Mouse (Mus musculus): ENCODE measurements around the gene Olfr1392. TPM values are rescaled to one million over a fixed set of nuclear protein-coding genes. Genes with fewer than 3 reads are reported as not detected.

The Olfr1392 gene
- polyA plus RNA-seq, 1 experiment from 2014 or later = not detected

GRCm38 (mm10) chr11:49249811-49250421, 35.2 kb upstream of the Olfr1392 start:
- no peak for DNase-seq (ENCODE audit: low spot score)
- H3K4me2 ChIP-seq (ENCODE audit: low read depth, low read length, severe bottlenecking) = peak overlapping the region; percentile 83
- no peak overlapping the region for H3K27ac ChIP-seq (ENCODE audit: low read depth, low read length)
- WGBS = 33% methylated on average over 10 of the region's 10 CpGs
- H3K4me1 ChIP-seq (replicated peaks; ENCODE audit: control insufficient read depth, insufficient read depth, low read length) = peaks cover 11% of the 10 kb centered on the region
- peak overlapping the region; percentile 91 for H3K9ac ChIP-seq (ENCODE audit: low read length)
- H3K27me3 ChIP-seq (ENCODE audit: control insufficient read depth, insufficient read depth, low read length) = no peaks in the 10 kb centered on the region
- H3K9me3 ChIP-seq (ENCODE audit: control insufficient read depth, low read length) = no peaks in the 10 kb centered on the region
- ATAC-seq (replicated peaks; ENCODE audit: low FRiP score) = no peak
- no peaks in the 10 kb centered on the region for H3K36me3 ChIP-seq (ENCODE audit: control insufficient read depth, insufficient read depth, low read length)
- peak overlapping the region; percentile 62 for H3K4me3 ChIP-seq (ENCODE audit: low read depth, low read length)

GRCm38 (mm10) chr11:49250422-49251379, 34.4 kb upstream of the Olfr1392 start:
- Histone ChIP-seq H3K27ac (ENCODE audit: low read depth, low read length) (peak overlapping the region; percentile 62; the same call in 1 of the 2 replicates), H3K36me3 (ENCODE audit: control insufficient read depth, insufficient read depth, low read length) (no peaks in the 10 kb centered on the region), H3K4me2 (ENCODE audit: low read depth, low read length, severe bottlenecking) (peak overlapping the region; percentile 83), H3K27me3 (ENCODE audit: control insufficient read depth, insufficient read depth, low read length) (no peaks in the 10 kb centered on the region), H3K4me3 (ENCODE audit: low read depth, low read length) (peak overlapping the region; percentile 62), H3K9me3 (ENCODE audit: control insufficient read depth, low read length) (no peaks in the 10 kb centered on the region), H3K9ac (ENCODE audit: low read length) (peak overlapping the region; percentile 91), H3K4me1 (replicated peaks; ENCODE audit: control insufficient read depth, insufficient read depth, low read length) (peaks cover 5% of the 10 kb centered on the region; the same call in 1 of the 2 replicates)
- DNase-seq (ENCODE audit: low spot score) (peak; percentile 90), ATAC-seq (replicated peaks; ENCODE audit: low FRiP score) (peak; percentile 95)
- WGBS = 3% methylated on average over 44 of the region's 45 CpGs

- no peaks in the 10 kb centered on the region for H3K9me3 ChIP-seq (ENCODE audit: control insufficient read depth, low read length)
- WGBS = 77% methylated on average over 7 of the region's 7 CpGs
- DNase-seq (ENCODE audit: low spot score) = no peak
- peak overlapping the region; percentile 83; the same call in 1 of the 2 replicates for H3K4me2 ChIP-seq (ENCODE audit: low read depth, low read length, severe bottlenecking)
- H3K36me3 ChIP-seq (ENCODE audit: control insufficient read depth, insufficient read depth, low read length) = no peaks in the 10 kb centered on the region
- H3K9ac ChIP-seq (ENCODE audit: low read length) = peak overlapping the region; percentile 91
- peaks cover 5% of the 10 kb centered on the region; the same call in 1 of the 2 replicates for H3K4me1 ChIP-seq (replicated peaks; ENCODE audit: control insufficient read depth, insufficient read depth, low read length)
- H3K27ac ChIP-seq (ENCODE audit: low read depth, low read length) = no peak overlapping the region
- peak overlapping the region; percentile 62 for H3K4me3 ChIP-seq (ENCODE audit: low read depth, low read length)
- ATAC-seq (replicated peaks; ENCODE audit: low FRiP score) = no peak
- no peaks in the 10 kb centered on the region for H3K27me3 ChIP-seq (ENCODE audit: control insufficient read depth, insufficient read depth, low read length)
Measured at GRCm38 (mm10) chr11:49251380-49251761, 33.7 kb upstream of the Olfr1392 start.

- H3K9me3 ChIP-seq (ENCODE audit: control insufficient read depth, low read length) = no peaks in the 10 kb centered on the region
- no peaks in the 10 kb centered on the region for H3K27me3 ChIP-seq (ENCODE audit: control insufficient read depth, insufficient read depth, low read length)
- ATAC-seq (replicated peaks; ENCODE audit: low FRiP score) (no peak), DNase-seq (ENCODE audit: low spot score) (no peak)
- H3K36me3 ChIP-seq (ENCODE audit: control insufficient read depth, insufficient read depth, low read length) = no peaks in the 10 kb centered on the region
- no peak overlapping the region for H3K4me2 ChIP-seq (ENCODE audit: low read depth, low read length, severe bottlenecking)
- H3K4me1 ChIP-seq (replicated peaks; ENCODE audit: control insufficient read depth, insufficient read depth, low read length) = peaks cover 5% of the 10 kb centered on the region; the same call in 1 of the 2 replicates
- no peak overlapping the region for H3K4me3 ChIP-seq (ENCODE audit: low read depth, low read length)
- WGBS = 86% methylated on average over 5 of the region's 5 CpGs
- H3K27ac ChIP-seq (ENCODE audit: low read depth, low read length) = no peak overlapping the region
- no peak overlapping the region for H3K9ac ChIP-seq (ENCODE audit: low read length)
Measured at GRCm38 (mm10) chr11:49252048-49252447, 33.0 kb upstream of the Olfr1392 start.

- Histone ChIP-seq H3K4me3 (ENCODE audit: low read depth, low read length) (no peak overlapping the region), H3K4me2 (ENCODE audit: low read depth, low read length, severe bottlenecking) (no peak overlapping the region), H3K4me1 (replicated peaks; ENCODE audit: control insufficient read depth, insufficient read depth, low read length) (peaks cover 5% of the 10 kb centered on the region; the same call in 1 of the 2 replicates), H3K9ac (ENCODE audit: low read length) (no peak overlapping the region), H3K27ac (ENCODE audit: low read depth, low read length) (no peak overlapping the region), H3K9me3 (ENCODE audit: control insufficient read depth, low read length) (no peaks in the 10 kb centered on the region), H3K36me3 (ENCODE audit: control insufficient read depth, insufficient read depth, low read length) (no peaks in the 10 kb centered on the region), H3K27me3 (ENCODE audit: control insufficient read depth, insufficient read depth, low read length) (no peaks in the 10 kb centered on the region)
- WGBS = 94% methylated on average over 6 of the region's 6 CpGs
- no peak for DNase-seq (ENCODE audit: low spot score)
- ATAC-seq (replicated peaks; ENCODE audit: low FRiP score) = no peak
Measured at GRCm38 (mm10) chr11:49253035-49253434, 32.0 kb upstream of the Olfr1392 start.

GRCm38 (mm10) chr11:49259296-49259695, 25.8 kb upstream of the Olfr1392 start:
- Histone ChIP-seq H3K36me3 (ENCODE audit: control insufficient read depth, insufficient read depth, low read length) (no peaks in the 10 kb centered on the region; the same call in 1 of the 2 replicates), H3K9ac (ENCODE audit: low read length) (no peak overlapping the region)
- no peak for ATAC-seq (replicated peaks; ENCODE audit: low FRiP score)

GRCm38 (mm10) chr11:49259829-49260228, 25.3 kb upstream of the Olfr1392 start:
- Histone ChIP-seq H3K4me3 (ENCODE audit: low read depth, low read length) (no peak overlapping the region), H3K27ac (ENCODE audit: low read depth, low read length) (no peak overlapping the region), H3K9me3 (ENCODE audit: control insufficient read depth, low read length) (no peaks in the 10 kb centered on the region), H3K36me3 (ENCODE audit: control insufficient read depth, insufficient read depth, low read length) (no peaks in the 10 kb centered on the region; the same call in 1 of the 2 replicates), H3K4me2 (ENCODE audit: low read depth, low read length, severe bottlenecking) (no peak overlapping the region), H3K9ac (ENCODE audit: low read length) (no peak overlapping the region), H3K4me1 (replicated peaks; ENCODE audit: control insufficient read depth, insufficient read depth, low read length) (no peaks in the 10 kb centered on the region), H3K27me3 (ENCODE audit: control insufficient read depth, insufficient read depth, low read length) (no peaks in the 10 kb centered on the region)
- 78% methylated on average over 1 of the region's 1 CpGs for WGBS
- no peak for ATAC-seq (replicated peaks; ENCODE audit: low FRiP score)
- no peak for DNase-seq (ENCODE audit: low spot score)

More at GRCm38 (mm10) chr11:49259296-49259695, 25.8 kb upstream of the Olfr1392 start:
- Histone ChIP-seq H3K4me1 (replicated peaks; ENCODE audit: control insufficient read depth, insufficient read depth, low read length) (no peaks in the 10 kb centered on the region), H3K4me3 (ENCODE audit: low read depth, low read length) (no peak overlapping the region), H3K27ac (ENCODE audit: low read depth, low read length) (no peak overlapping the region), H3K9me3 (ENCODE audit: control insufficient read depth, low read length) (no peaks in the 10 kb centered on the region), H3K27me3 (ENCODE audit: control insufficient read depth, insufficient read depth, low read length) (no peaks in the 10 kb centered on the region), H3K4me2 (ENCODE audit: low read depth, low read length, severe bottlenecking) (no peak overlapping the region)
- DNase-seq (ENCODE audit: low spot score) = no peak
- 97% methylated on average over 2 of the region's 2 CpGs for WGBS

GRCm38 (mm10) chr11:49260598-49261312, 24.3 kb upstream of the Olfr1392 start:
- no peak overlapping the region for H3K9ac ChIP-seq (ENCODE audit: low read length)
- no peaks in the 10 kb centered on the region; the same call in 1 of the 2 replicates for H3K36me3 ChIP-seq (ENCODE audit: control insufficient read depth, insufficient read depth, low read length)
- no peak overlapping the region for H3K4me2 ChIP-seq (ENCODE audit: low read depth, low read length, severe bottlenecking)
- ATAC-seq (replicated peaks; ENCODE audit: low FRiP score) = no peak
- 95% methylated on average over 20 of the region's 21 CpGs for WGBS
- no peaks in the 10 kb centered on the region for H3K9me3 ChIP-seq (ENCODE audit: control insufficient read depth, low read length)
- H3K27me3 ChIP-seq (ENCODE audit: control insufficient read depth, insufficient read depth, low read length) = no peaks in the 10 kb centered on the region
- H3K4me1 ChIP-seq (replicated peaks; ENCODE audit: control insufficient read depth, insufficient read depth, low read length) = no peaks in the 10 kb centered on the region
- DNase-seq (ENCODE audit: low spot score) = no peak
- H3K4me3 ChIP-seq (ENCODE audit: low read depth, low read length) = no peak overlapping the region
- H3K27ac ChIP-seq (ENCODE audit: low read depth, low read length) = no peak overlapping the region

Data from forebrain, embryonic 11.5 days (tissue).